ENCODE assay signal across 7 mouse cellular contexts in the genomic region with DNA sequence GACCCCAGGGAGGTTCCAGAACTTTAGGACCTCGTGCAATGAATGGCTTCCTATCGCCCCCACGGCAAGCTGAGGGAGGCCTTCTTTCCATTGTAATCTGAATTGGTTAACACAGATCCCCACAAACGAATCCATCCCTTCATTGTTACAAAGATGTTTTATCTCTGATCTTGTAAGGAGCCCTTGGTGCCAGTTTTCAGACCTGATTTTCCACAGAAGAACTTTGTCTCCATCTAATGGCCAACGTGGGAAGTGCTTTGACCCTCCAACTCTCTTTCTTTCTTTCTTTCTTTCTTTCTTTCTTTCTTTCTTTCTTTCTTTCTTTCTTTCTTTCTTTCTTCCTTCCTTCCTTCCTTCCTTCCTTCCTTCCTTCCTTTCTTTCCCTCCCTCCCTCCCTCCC.
DNase-seq lines count a peak whose midpoint lies in the region; ATAC-seq and TF ChIP-seq lines count a peak whose summit lies in the region.
"Not testable (repeated sequence)": the region's sequence is repeated elsewhere in the genome, so short reads cannot be mapped to it uniquely, and the experiment has no call there.

No protein-coding gene starts in this region.

- H3K4me3 ChIP-seq in hindbrain, postnatal 0 days (ENCODE audit: low read length) = not testable (repeated sequence)

- peak; percentile 83 for TF ChIP-seq CTCF in hindbrain, postnatal 0 days (IDR thresholded peaks at IDR 0.05; ENCODE audit: low read depth)

- not testable (repeated sequence) for H3K4me1 ChIP-seq in hindbrain, postnatal 0 days (ENCODE audit: insufficient read depth, low read length)

- peak; percentile 6 for DNase-seq in T-cell, adult 2 months (ENCODE audit: low spot score)
- DNase-seq in cerebellum, adult 9-11 months = peak; percentile 22
- peak; percentile 41 for DNase-seq in forelimb bud, embryonic 11.5 days (ENCODE audit: low read depth, low spot score)
- peak; percentile 76 for DNase-seq in hindbrain, postnatal 0 days (ENCODE audit: low spot score)
- DNase-seq in layer of hippocampus, adult 11-12 months (ENCODE audit: low spot score) = peak; percentile 52
- DNase-seq in lung, postnatal 10 days = peak; percentile 69
- DNase-seq in retina, postnatal 1 day = peak; percentile 43

- not testable (repeated sequence) for ATAC-seq in hindbrain, postnatal 0 days

- H3K27me3 ChIP-seq in hindbrain, postnatal 0 days (ENCODE audit: insufficient read depth, low read length) = not testable (repeated sequence)

- H3K9ac ChIP-seq in hindbrain, postnatal 0 days (replicated peaks; ENCODE audit: low read length) = not testable (repeated sequence)

- WGBS in hindbrain, postnatal 0 days = 31% methylated on average over 5 of the region's 5 CpGs

- H3K9me3 ChIP-seq in hindbrain, postnatal 0 days (ENCODE audit: low read length) = not testable (repeated sequence)

- H3K36me3 ChIP-seq in hindbrain, postnatal 0 days (ENCODE audit: insufficient read depth, low read length) = not testable (repeated sequence)

- H3K27ac ChIP-seq in hindbrain, postnatal 0 days = not testable (repeated sequence)

- not testable (repeated sequence) for H3K4me2 ChIP-seq in hindbrain, postnatal 0 days (ENCODE audit: low read depth, low read length)

Comparison
In these comparisons a context has a peak if more than half of its experiments do, and no peak if none do; other contexts are left out.
1. DNase-seq: peak in every context shown above with its lines; median percentile 76 in hindbrain, postnatal 0 days; 69 in lung, postnatal 10 days; 52 in layer of hippocampus, adult 11-12 months; 43 in retina, postnatal 1 day; 41 in forelimb bud, embryonic 11.5 days; 22 in cerebellum, adult 9-11 months; 6 in T-cell, adult 2 months.